Mouse (Mus musculus) left cerebral cortex, adult 18-20 months (tissue): ENCODE results near the gene Cnksr1. TPM values are rescaled to one million over a fixed set of nuclear protein-coding genes. Genes with fewer than 3 reads are reported as not detected.

Source experiments
- DNase-seq, 2 experiments: peaks; one replicate each; pipeline ENCODE4 v3.0.0; 2021 to 2022; ENCODE audit warnings: low spot score in 2 of 2, mixed read lengths in 1 of 2
- total RNA-seq, 2 experiments: library from RNA; stranded (reverse); gene quantifications; 2 replicates each; pipeline ENCODE4 v1.2.3; 2021

Gene Cnksr1
- total RNA-seq, 2 experiments from 2014 or later = 0.54 to 0.81 TPM

DNA sequence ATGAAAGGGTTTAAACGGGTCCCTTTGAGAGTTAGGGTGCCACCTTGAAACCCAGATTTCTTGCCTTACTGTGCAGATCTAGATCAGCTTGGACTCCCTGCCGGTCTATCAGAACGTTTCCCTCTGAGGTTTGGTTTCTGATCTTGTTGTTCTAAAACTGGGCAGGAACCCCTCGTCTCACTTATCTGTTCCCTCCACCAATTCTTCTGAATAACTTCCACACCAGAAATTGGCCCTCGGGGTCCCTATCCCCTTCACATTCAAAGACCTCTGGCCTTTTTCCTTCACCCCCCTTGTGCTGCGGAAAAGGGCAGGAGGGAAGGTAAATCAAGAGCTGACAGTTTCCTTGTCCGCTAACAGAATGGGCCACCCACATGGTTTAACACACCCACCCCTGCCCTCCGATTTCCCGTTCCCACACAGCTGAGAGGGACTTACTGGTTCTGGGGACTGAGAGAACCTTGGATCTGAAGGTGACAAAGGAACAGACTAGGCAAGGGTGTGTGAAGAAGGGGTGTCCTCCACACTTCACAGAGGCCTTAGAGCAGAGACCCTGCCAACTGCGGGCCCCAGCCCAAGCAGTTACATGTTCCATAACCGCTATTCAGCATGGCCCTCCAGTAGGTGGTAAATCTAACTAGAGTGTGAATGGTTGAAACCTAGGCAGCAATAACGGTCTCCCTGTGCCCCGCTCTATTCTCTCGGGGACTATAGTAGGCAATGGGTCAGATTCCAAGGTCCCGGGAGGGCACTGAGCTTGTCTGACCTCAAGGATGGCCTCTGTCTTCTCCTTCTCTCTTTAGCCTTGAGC lies 14.9 kb upstream of the Cnksr1 start:
- no peak for DNase-seq

DNA sequence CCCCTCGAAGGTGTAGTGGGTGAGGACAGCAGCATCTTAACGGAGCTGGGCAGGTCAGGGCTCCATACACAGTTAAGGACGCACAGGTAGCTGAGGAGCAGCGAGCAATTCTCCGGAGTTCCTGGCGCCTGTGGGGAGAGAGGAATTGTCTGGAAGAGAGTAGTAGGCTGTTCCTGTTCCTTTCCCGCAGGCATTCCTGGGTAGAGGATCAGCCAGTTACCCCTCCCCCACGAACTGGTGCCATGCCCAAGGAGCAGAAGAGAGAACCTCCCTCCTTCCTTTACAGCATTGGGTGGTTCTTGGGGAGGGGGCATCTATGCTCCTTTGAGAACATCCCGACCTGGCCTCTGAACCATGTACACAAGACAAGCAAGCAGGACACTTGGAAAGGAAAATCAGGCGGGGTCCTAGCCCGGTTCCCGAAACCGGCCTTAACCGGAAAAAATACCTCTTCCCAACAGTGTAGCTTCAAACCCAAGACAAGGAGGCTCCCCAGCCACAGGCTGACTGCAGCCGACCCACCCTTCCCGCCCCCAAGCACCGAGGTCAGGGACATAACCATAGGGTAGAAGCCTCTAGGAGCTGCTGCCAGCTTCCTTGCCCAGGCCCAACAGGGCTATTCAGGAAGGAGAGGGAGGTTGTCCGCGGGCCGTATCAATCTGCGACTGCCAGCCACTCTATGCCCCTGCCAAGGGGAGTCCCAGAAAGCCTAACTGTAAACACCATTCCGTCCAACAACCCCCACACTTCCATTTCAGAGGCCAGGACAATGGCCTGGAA lies 14.1 kb upstream of the Cnksr1 start:
- no peak for DNase-seq

DNA sequence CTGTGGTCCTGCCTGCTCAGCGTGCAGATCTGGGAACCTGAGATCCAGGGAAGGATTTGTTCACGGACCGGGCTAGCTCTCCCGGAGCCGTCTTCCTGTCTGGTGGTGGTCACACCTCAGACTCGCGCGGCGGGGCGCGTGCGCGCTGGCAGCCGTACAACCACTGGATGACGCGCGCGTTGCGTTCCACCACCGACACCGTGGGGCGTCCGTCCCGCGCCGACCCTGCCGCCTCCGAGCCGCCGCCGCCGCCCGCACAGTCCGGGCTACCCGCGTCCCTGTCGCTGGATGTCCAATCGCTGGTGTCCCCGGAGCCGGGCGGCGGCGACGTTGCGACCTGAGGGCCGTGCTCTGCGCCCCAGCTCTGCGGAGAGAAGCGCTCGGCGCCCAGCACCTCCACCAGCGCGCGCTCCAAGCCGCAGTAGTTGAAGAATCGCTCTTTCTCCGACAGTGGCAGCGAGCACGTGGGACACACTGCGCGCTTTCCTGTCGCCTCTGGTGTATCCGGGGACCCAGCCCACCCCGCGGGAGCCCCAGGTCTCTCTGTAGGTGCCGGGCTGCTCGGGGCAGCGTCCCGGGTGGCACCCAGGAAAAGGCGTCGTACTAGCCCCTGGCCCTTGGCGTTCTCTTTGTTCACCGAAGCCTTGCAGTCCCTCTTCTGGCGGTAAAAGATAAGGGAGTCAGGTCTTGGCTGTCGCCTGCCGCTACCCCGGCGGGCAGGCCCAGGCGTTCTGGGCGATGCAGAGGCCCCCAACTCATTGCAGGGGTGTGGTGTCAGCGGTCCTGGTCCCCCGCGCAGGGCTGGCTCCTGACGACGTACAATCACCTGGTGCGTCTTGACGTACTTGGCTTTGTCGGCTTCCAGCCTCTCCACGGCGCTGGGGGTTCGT lies 13.3 kb upstream of the Cnksr1 start:
- DNase-seq = peak; percentile 31 to 62

DNA sequence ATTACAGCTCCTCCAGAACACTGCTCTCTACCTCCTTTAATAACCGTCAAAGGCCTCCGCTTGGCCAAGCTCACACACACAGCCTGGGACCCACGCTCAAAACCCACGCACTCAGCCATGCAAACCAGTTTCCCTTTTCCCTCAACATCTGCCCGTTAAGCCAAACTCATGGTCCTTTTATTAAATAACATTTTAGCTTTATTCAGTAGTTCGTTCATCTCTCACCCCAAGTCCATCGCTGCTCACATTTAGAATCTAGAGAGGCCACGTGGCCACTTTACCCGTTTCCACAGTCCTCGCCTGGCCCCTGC lies 12.7 kb upstream of the Cnksr1 start:
- peak in 1 of 2 experiments; percentile 49 for DNase-seq

DNA sequence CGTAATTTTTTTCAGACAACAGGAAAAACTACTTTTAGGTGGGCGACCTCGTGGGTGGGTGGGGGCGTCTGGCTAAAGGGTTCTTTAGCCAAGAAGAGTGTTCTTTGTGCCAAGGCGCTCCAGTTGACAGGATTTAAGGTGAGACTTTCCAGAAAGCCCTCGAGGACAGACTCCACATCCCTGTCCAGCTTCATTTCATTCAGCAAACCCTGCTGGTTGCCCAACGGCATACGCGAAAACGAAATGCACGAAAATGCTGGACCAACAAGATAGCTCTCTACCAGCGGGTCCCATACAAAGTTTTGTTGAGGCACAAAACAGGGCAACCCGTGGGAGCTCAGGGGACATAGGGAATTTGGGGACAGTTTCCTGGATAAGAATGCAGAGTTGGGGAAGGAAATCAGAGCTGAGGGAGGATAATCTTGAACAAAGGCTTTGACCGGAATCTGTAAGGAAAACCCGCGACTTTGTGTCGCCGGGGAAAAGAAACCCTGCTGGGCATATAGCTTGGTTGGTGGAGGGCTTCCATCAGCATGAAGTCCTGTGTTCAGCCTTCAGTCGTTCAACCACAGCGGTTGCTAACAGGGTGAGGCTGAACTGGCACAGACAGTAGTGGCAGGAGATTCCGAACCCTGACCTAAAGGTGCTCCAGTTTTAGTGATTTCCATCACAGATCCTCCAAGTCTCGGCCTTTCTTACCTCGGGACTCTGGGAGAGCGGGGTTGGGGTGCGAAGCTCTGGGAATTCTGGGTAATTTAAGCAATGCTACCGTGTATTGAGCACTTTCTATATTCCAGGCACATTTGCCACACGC lies 12.1 kb upstream of the Cnksr1 start:
- no peak for DNase-seq

DNA sequence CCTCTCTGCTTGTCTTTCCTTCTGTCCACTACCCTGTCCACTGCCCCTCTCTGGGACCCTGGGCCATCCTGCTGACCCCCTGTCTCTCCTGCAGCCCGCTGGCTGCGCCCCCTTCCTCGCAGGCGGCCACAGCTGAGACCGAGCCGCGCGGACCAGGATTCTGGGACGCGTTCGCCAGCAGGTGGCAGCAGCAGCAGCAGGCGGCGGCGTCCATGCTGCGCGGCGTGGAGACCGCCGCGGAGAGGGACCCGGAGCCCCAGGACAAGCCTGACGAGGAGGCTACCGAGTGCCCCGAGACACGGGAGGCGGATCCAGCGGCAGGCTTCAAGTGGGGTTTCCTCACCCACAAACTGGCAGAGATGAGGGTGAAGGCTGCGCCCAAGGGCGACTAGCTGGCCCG lies 11.5 kb upstream of the Cnksr1 start:
- peak; percentile 74 to 76 for DNase-seq

DNA sequence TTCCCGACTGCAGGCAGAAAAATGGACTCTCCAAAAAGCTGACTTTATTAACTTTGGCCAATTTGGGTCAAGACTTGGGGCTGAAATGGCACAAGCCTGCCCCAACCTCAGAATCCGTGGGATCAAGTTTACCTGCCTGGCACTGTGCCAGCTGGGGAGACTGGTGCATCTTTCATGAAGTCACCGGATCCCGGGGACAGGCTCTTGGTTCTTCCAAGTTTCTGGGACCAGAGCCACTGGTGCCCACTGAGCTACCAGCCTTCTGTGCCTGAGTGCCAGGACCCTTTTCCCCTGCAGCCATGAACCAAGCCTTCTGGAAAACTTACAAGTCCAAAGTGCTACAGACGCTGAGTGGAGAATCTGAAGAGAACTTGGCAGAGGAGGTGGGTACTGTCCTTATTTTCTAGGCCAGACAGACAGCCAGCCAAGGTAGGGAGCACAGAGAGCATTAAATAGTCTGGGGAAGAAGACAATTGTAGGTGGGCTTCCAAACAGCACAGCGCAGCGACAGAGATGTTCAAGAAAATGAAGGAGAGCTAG lies 8.6 kb upstream of the Cnksr1 start, which contains the start of gene Gm30191:
TSS of gene Gm30191 (plus strand) at position 217 of the 540 bp plus-strand sequence.
- DNase-seq = no peak

DNA sequence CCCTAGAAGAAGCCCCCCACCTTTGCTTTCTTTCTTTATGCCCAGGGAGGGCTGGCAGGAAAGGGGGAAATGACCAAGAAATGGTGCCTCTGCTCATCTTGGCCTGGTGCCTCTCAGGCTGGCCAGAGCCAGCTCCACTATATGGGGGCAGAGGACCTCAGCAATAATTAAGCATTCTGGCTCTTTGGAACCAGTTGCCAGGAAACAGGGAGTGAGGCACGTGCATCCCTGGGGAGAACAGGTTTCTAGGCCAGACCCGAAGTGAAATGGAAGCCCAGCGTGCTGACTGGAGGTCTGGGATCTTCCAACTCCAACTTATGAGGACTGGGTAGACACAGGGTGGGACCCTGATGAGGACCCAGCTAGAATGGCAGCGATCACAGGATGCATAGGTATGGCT lies 8.1 kb upstream of the Cnksr1 start:
- no peak for DNase-seq

DNA sequence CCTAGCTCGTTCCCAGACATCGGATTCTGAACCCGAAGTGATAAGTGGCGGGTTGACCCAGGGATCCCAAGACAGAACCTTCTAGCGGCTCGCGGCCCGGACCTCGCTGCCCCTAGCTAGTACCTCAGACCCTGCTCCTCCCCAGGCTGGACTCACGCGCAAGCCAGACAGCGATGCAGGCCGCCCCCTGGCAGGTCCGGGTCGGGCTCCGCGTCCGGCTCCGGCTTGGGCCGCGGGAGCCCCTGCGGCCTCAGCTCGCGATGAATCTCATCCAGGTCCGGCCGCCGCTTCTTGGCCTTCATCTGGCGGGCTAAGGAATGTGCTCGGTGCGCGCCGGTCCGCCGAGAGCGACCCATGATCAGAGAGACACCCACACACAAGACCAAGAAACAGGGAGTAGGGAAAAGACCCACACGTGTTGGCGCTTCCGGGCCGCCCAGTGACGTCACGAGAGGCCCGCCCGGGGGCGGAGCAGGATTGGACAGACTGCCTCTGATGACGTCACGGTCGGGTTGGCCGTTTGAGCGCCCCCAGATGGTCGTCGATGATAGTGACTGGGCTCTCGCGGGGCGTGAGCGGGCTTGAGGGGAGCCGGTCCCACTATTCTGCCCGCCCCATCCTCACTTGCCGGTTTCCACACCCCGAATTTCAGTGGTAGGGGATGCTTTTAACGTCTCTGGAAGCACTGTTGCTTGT lies 7.1 kb upstream of the Cnksr1 start, which contains the start of gene Zfp593:
TSS of gene Zfp593 (minus strand) at position 445 of the 696 bp plus-strand sequence.
- DNase-seq = peak; percentile 96 to 98

DNA sequence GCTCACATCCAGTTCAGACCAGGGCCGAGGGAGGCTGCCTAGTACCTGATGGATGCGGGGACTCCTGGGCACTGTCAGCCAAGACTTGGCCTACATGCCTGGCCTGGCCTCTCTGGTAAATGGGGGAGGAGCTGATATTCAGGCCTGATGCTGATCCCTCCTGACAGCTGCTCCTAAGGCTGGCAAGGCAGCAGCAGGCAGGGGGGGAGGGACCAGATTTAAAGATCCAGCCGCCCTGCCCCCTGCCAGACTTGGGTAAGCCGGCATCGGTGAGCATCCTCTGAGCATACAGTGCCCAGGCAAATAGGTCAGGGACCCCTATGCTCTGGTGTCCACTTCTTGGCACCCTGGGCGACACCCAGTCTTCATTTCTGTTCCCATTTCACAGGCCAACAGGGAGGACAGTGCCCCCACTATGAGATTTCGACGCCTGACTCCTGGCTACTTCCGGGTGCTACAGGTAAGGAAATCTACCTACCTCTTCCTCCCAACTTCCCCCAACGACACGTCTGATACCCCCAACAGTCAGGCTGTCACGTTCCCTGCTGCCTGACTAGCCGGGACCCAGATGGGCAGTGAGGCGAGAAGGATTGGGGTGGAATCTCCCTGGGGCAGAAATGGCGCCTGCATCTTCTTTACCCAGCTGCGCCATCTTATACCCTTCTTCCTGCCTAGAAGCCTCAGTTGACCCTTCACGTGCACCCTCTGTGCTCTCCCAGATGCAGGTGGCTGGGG lies 5.5 kb upstream of the Cnksr1 start, which contains the start of gene E130218I03Rik:
TSS of gene E130218I03Rik (plus strand) at position 147 of the 735 bp plus-strand sequence.
- no peak for DNase-seq

DNA sequence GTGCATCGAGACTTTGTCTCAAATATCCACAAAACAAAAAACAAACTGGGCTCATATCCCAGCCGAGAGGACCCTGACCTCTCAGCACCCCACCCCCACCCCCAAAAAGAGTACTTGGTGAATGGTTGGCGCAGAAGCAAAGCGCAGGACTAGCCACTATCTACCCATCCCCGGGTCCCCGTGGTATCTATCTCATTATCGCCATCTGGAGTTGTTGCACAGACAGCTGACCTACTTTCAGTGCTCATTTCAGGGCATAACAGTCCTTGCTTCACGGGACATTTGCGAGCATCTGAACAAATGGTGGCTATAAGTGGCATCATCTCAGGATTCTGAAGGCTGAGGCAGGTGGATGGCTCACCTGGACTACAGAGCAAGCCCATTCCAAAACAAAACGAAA lies 487 bp upstream of the Cnksr1 start:
- DNase-seq = no peak

DNA sequence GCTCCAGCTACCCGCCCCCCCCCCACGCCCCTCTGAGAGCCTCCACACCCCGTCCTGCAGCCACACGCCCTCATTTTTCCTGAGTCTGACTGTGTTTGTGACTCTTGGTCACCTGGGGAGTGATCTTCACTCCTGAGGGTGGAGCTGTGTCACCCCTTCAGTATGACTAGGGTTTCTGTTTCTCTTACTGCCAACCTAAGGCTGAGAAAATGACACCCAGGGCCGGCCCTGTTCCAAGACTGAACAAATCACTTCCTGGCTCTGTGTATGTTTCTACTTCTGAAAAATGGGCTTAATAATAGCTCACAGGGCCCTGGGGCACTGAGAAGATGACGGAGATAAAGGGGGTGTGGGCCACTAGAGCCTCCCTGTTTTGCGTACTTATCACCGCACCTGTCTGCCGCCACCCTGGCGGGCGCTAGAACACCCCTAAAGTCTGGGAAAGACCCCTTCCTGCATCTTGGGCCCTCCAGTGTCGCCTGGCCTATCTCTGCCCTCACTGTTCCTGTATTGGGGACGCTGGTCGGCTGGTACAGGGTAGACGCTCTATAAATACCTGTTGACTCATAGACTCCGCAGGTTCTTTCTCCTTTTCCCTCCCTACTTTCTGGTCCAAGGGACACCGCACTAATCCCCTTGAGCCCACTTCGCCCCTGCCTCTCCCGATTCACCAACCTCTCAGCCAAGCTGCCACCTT lies 469 bp downstream of the Cnksr1 start:
- no peak for DNase-seq

DNA sequence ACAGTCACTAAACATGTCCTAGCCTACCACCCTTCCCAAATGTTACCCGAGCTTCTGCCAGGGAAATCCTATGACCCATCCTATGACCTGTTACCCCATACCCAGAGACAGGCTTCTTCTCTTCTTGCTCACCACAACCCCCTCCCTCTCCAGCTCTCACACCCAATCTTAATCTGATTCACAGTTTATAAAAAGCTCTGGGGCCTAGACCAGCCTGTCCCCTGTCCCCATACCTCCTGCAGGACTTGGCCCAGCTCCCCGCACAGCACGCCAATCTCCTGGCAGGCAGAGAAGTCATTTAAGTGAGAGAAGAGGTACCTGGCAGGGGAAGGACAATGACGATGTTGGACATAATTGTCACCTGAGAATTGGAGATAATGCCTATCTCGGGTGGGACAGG lies 3.3 kb downstream of the Cnksr1 start:
- DNase-seq = no peak

DNA sequence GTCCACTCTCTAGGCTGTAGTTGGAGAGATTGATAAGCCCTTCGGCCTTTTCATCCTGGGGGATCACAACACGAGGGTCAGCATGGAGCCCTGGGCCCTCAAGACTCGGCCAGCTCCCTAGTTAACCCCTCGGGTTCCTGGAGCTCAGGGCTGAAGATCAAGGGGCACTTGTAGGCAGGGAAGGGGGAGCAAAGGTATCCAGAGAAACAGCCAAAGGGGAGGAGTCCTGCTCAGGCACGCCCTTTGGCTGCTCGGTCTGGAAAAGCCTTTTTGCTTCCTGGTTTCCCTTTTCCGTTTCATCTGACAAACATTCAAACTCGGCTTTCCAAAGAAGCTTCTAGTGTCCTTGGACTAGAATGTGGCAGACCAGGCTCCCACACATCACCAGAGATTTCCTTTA lies 7.8 kb downstream of the Cnksr1 start:
- DNase-seq = no peak

DNA sequence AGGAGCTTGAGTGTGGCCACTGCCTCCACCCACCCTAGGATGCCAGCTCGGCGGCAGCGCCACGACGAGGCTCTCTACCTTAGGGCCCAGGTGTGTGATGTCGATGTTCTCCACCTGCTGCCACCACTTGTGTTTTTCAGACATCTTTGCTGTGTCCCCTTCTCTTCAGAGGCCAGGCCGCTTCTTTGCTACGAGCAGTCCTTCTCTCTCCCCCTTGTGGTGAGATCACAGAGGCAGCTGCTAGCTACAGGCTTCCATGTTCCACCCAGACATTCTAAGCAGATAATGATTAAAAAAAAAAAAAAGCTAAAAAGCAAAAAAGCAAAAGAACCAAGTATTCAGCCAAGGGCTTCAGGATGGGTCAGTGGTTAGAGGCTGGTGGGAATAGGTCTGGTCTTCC lies 11.0 kb downstream of the Cnksr1 start, which contains the start of gene Catsper4:
TSS of gene Catsper4 (minus strand) at position 190 of the 400 bp plus-strand sequence.
- DNase-seq = no peak

DNA sequence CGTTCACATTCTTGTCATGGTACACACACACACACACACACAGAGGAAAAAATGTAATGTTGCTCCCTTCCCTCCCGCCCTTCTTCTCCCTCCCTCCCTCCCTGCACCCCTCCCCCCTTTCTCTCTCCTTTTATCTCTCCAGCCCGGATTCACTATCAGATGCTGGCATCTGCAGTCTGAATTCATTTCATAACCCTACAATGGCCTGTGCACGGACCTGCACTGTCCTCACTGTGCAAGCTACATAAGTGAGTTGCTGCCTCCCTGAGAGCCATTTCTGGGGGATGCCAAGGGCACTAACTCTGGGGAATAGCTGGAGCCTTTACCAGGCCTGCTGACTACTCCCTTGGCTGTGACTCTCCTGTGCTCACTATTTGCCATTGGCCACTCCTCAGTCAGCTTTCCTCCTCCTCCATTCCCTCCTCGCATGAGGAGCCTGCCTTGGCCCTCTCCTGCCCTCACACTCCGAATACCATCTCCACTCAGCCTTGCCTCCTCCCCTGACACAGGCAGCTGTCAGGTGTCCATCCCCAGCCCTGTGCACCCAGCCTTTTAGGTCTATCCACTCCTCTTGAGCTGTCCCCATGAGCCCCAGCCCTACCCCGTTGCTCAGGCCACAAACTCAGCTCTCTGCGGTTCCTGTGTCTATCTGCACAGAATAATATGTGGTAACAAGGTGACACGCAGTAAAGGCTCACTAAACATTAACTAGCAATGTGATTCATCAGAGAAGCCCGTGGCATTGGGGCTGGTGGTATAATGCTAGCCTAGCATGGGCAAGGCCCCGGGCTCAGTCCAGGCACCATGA lies 15.2 kb downstream of the Cnksr1 start:
- DNase-seq = no peak

DNA sequence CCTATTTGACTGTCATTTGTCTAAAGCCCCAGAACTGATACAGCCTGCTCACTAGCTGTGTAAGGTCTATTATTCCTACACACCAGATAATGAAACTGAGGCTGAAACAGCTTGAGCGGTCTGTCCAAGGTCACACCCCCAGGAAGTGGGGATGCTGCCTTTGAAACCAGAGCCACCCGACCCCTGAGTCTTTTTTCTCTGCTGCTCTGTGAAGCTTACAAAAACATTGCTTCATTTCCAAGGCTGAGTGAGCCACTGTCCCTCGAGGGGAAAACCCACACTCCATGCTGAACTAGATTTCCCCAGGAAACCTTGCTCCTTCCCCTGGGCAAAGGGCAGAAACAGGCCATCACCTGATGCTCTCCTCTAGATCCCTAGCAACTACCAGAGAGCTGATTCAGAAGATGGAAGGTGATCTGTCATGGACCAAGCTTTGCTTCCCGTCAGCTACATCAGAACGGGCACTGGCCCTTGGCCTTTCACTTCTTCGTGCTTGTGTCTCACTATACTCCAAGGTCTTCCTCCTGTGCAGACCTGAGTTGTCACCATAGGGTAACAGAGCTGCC lies 31.6 kb downstream of the Cnksr1 start:
- DNase-seq = no peak
